ENCODE assay signal across 18 mouse cellular contexts in genomic region chr16:18164642-18165238, GRCm38 (mm10). TPM values are rescaled to one million over a fixed set of nuclear protein-coding genes. Genes with fewer than 3 reads are reported as not detected.
DNase-seq lines count a peak whose midpoint lies in the region; ATAC-seq and TF ChIP-seq lines count a peak whose summit lies in the region.
"Had no signal": no experiment of that assay in that cellular context is flagged by ENCODE, and none has a peak within 500 bp of the region (broad histone marks: within the 10 kb centered on the region; RNA-seq: fewer than 3 reads in every experiment).

No protein-coding gene starts in this region.

- no peak for TF ChIP-seq CTCF in midbrain, postnatal 0 days (IDR thresholded peaks at IDR 0.05)

- peak; percentile 16; the same call in 1 of the 2 replicates for ATAC-seq in forebrain, embryonic 16.5 days
- ATAC-seq in forebrain, embryonic 11.5 days (replicated peaks; ENCODE audit: low FRiP score): no peak
- ATAC-seq in hindbrain, embryonic 15.5 days (ENCODE audit: low FRiP score, low read depth): peak; percentile 31; the same call in 1 of the 2 replicates
- peak; percentile 42 for ATAC-seq in midbrain, postnatal 0 days (ENCODE audit: low FRiP score)
- ATAC-seq: forebrain, embryonic 15.5 days; liver, embryonic 12.5 days had no signal

- no peaks in the 10 kb centered on the region for H3K9me3 ChIP-seq in forebrain, embryonic 16.5 days (ENCODE audit: control insufficient read depth, low read length)
- no peaks in the 10 kb centered on the region for H3K9me3 ChIP-seq in forebrain, embryonic 11.5 days (ENCODE audit: control insufficient read depth, low read length)
- H3K9me3 ChIP-seq in hindbrain, embryonic 10.5 days: no peaks in the 10 kb centered on the region
- no peaks in the 10 kb centered on the region for H3K9me3 ChIP-seq in hindbrain, embryonic 15.5 days
- H3K9me3 ChIP-seq in midbrain, postnatal 0 days (ENCODE audit: low read length): no peaks in the 10 kb centered on the region
- H3K9me3 ChIP-seq: embryonic facial prominence, embryonic 13.5 days; forebrain, embryonic 15.5 days; liver, embryonic 12.5 days had no signal

- WGBS in forebrain, embryonic 16.5 days: 21% methylated on average over 2 of the region's 2 CpGs
- 19% methylated on average over 2 of the region's 2 CpGs for WGBS in forebrain, embryonic 11.5 days
- 19% methylated on average over 2 of the region's 2 CpGs for WGBS in hindbrain, embryonic 10.5 days
- 8% methylated on average over 2 of the region's 2 CpGs for WGBS in hindbrain, embryonic 15.5 days
- WGBS in midbrain, postnatal 0 days: 17% methylated on average over 2 of the region's 2 CpGs

- no peaks in the 10 kb centered on the region for H3K27me3 ChIP-seq in forebrain, embryonic 16.5 days (replicated peaks; ENCODE audit: control insufficient read depth, insufficient read depth, low read length)
- H3K27me3 ChIP-seq in forebrain, embryonic 11.5 days (ENCODE audit: control insufficient read depth, insufficient read depth, low read length): no peaks in the 10 kb centered on the region
- no peaks in the 10 kb centered on the region for H3K27me3 ChIP-seq in hindbrain, embryonic 10.5 days (ENCODE audit: insufficient read depth, poor library complexity, severe bottlenecking)
- H3K27me3 ChIP-seq in hindbrain, embryonic 15.5 days: no peaks in the 10 kb centered on the region
- H3K27me3 ChIP-seq in midbrain, postnatal 0 days (ENCODE audit: insufficient read depth, low read length): no peaks in the 10 kb centered on the region
- H3K27me3 ChIP-seq: embryonic facial prominence, embryonic 13.5 days; forebrain, embryonic 15.5 days had no signal

- no peak overlapping the region for H3K4me2 ChIP-seq in forebrain, embryonic 16.5 days (ENCODE audit: low read length)
- no peak overlapping the region for H3K4me2 ChIP-seq in forebrain, embryonic 11.5 days (ENCODE audit: low read depth, low read length, severe bottlenecking)
- no peak overlapping the region for H3K4me2 ChIP-seq in hindbrain, embryonic 15.5 days
- no peak overlapping the region for H3K4me2 ChIP-seq in midbrain, postnatal 0 days (ENCODE audit: low read depth, low read length, poor library complexity, severe bottlenecking)
- H3K4me2 ChIP-seq: embryonic facial prominence, embryonic 13.5 days; forebrain, embryonic 15.5 days; liver, embryonic 12.5 days had no signal

- DNase-seq in forebrain, embryonic 11.5 days (ENCODE audit: low spot score): no peak
- DNase-seq in hindbrain, embryonic 10.5 days (ENCODE audit: low spot score): no peak
- DNase-seq in midbrain, postnatal 0 days (ENCODE audit: low spot score): peak; percentile 28
- no peak for DNase-seq in layer of hippocampus, postnatal 25 days (ENCODE audit: extremely low spot score in 1 of 2, low spot score in 1 of 2)
- DNase-seq in kidney, adult 11 months: no peak
- DNase-seq: gastrocnemius, postnatal 10 days; kidney, adult 8-10 months had no signal

- no peak overlapping the region for H3K4me3 ChIP-seq in forebrain, embryonic 16.5 days (replicated peaks; ENCODE audit: low read length)
- no peak overlapping the region for H3K4me3 ChIP-seq in forebrain, embryonic 11.5 days (ENCODE audit: low read depth, low read length)
- no peak overlapping the region for H3K4me3 ChIP-seq in hindbrain, embryonic 10.5 days
- no peak overlapping the region for H3K4me3 ChIP-seq in hindbrain, embryonic 15.5 days
- H3K4me3 ChIP-seq in midbrain, postnatal 0 days (ENCODE audit: low read depth, low read length): no peak overlapping the region
- H3K4me3 ChIP-seq: embryonic facial prominence, embryonic 13.5 days; forebrain, embryonic 15.5 days; liver, embryonic 12.5 days had no signal

- no peaks in the 10 kb centered on the region for H3K36me3 ChIP-seq in forebrain, embryonic 16.5 days (ENCODE audit: control insufficient read depth, insufficient read depth)
- no peaks in the 10 kb centered on the region for H3K36me3 ChIP-seq in forebrain, embryonic 11.5 days (ENCODE audit: control insufficient read depth, insufficient read depth, low read length)
- no peaks in the 10 kb centered on the region for H3K36me3 ChIP-seq in hindbrain, embryonic 10.5 days
- no peaks in the 10 kb centered on the region for H3K36me3 ChIP-seq in hindbrain, embryonic 15.5 days
- H3K36me3 ChIP-seq in midbrain, postnatal 0 days (ENCODE audit: insufficient read depth, low read length): no peaks in the 10 kb centered on the region
- H3K36me3 ChIP-seq: embryonic facial prominence, embryonic 13.5 days; forebrain, embryonic 15.5 days; liver, embryonic 12.5 days had no signal

- H3K9ac ChIP-seq in forebrain, embryonic 16.5 days (replicated peaks; ENCODE audit: low read depth, low read length): no peak overlapping the region
- H3K9ac ChIP-seq in forebrain, embryonic 11.5 days (ENCODE audit: low read length): no peak overlapping the region
- H3K9ac ChIP-seq in hindbrain, embryonic 15.5 days: no peak overlapping the region
- H3K9ac ChIP-seq in midbrain, postnatal 0 days (replicated peaks; ENCODE audit: low read length, poor library complexity, severe bottlenecking): peak overlapping the region; percentile 19; the same call in 1 of the 2 replicates
- H3K9ac ChIP-seq: embryonic facial prominence, embryonic 13.5 days; forebrain, embryonic 15.5 days; liver, embryonic 12.5 days had no signal

- peaks cover 28% of the 10 kb centered on the region for H3K4me1 ChIP-seq in forebrain, embryonic 16.5 days (replicated peaks; ENCODE audit: control insufficient read depth, insufficient read depth, low read length)
- H3K4me1 ChIP-seq in forebrain, embryonic 11.5 days (replicated peaks; ENCODE audit: control insufficient read depth, insufficient read depth, low read length): peaks cover 7% of the 10 kb centered on the region; the same call in 1 of the 2 replicates
- H3K4me1 ChIP-seq in hindbrain, embryonic 10.5 days (replicated peaks): peaks cover 54% of the 10 kb centered on the region
- peaks cover 36% of the 10 kb centered on the region for H3K4me1 ChIP-seq in hindbrain, embryonic 15.5 days (replicated peaks)
- peaks cover 17% of the 10 kb centered on the region for H3K4me1 ChIP-seq in midbrain, postnatal 0 days (ENCODE audit: insufficient read depth, low read length)

- no peak overlapping the region for H3K27ac ChIP-seq in forebrain, embryonic 16.5 days (ENCODE audit: low read length)
- H3K27ac ChIP-seq in forebrain, embryonic 11.5 days (ENCODE audit: low read depth, low read length): no peak overlapping the region
- peak overlapping the region; percentile 56; the same call in 1 of the 2 replicates for H3K27ac ChIP-seq in hindbrain, embryonic 10.5 days
- H3K27ac ChIP-seq in hindbrain, embryonic 15.5 days (replicated peaks): no peak overlapping the region
- H3K27ac ChIP-seq in midbrain, postnatal 0 days (ENCODE audit: low read depth, low read length): 0 out of 2 replicates have a peak overlapping the region, but pooled peaks have one; percentile 26
- H3K27ac ChIP-seq: embryonic facial prominence, embryonic 13.5 days; forebrain, embryonic 15.5 days; liver, embryonic 12.5 days had no signal

RNA-seq across cellular contexts. Expression of gene Rtn4r, which starts 37.3 kb away (rescaled TPM):
- polyA plus RNA-seq in forebrain, embryonic 16.5 days (2015; fragmentation: Nextera tagmentation; extraction: Ambion mirVana): 21.7 and 24.4 TPM in 2 replicates
- polyA plus RNA-seq in forebrain, embryonic 11.5 days (2014; fragmentation: Nextera tagmentation; extraction: Ambion mirVana): 3.2 and 4.0 TPM in 2 replicates
- polyA plus RNA-seq in hindbrain, embryonic 10.5 days (2016; fragmentation: Nextera tagmentation; extraction: Ambion mirVana): 2.1 and 2.8 TPM in 2 replicates
- 24.7 and 25.5 TPM in 2 replicates for polyA plus RNA-seq in hindbrain, embryonic 15.5 days (2015; fragmentation: Nextera tagmentation; extraction: Ambion mirVana)
- total RNA-seq in midbrain, postnatal 0 days (2014; rRNA removed): 39.6 and 71.7 TPM in 2 replicates
- 32.3 and 36.2 TPM in 2 replicates for polyA plus RNA-seq in midbrain, postnatal 0 days (2015; fragmentation: Nextera tagmentation; extraction: Ambion mirVana)
- total RNA-seq in layer of hippocampus, postnatal 25 days (2021): 100 to 1,000 TPM; 102 to 111 TPM
- total RNA-seq: hematopoietic stem cell, adult 5-6 weeks had no signal

RNA-seq across cellular contexts. Expression of gene Ccdc188, which starts 52.9 kb away (rescaled TPM):
- 0.19 TPM in 1 of 2 replicates, not detected in the other for polyA plus RNA-seq in forebrain, embryonic 16.5 days (2015; fragmentation: Nextera tagmentation; extraction: Ambion mirVana)
- not detected in 2 replicates for polyA plus RNA-seq in forebrain, embryonic 11.5 days (2014; fragmentation: Nextera tagmentation; extraction: Ambion mirVana)
- 0.12 TPM in 1 of 2 replicates, not detected in the other for polyA plus RNA-seq in hindbrain, embryonic 10.5 days (2016; fragmentation: Nextera tagmentation; extraction: Ambion mirVana)
- not detected in 2 replicates for polyA plus RNA-seq in hindbrain, embryonic 15.5 days (2015; fragmentation: Nextera tagmentation; extraction: Ambion mirVana)
- not detected in 2 replicates for total RNA-seq in midbrain, postnatal 0 days (2014; rRNA removed)
- not detected in 2 replicates for polyA plus RNA-seq in midbrain, postnatal 0 days (2015; fragmentation: Nextera tagmentation; extraction: Ambion mirVana)
- not detected for total RNA-seq in layer of hippocampus, postnatal 25 days (2021)
- total RNA-seq: common myeloid progenitor, adult 5-6 weeks; gastrocnemius, postnatal 10 days; hematopoietic stem cell, adult 5-6 weeks; layer of hippocampus, adult 18-20 months; left cerebral cortex, postnatal 14 days; megakaryocyte, adult 5-6 weeks had no signal
- polyA plus RNA-seq: embryonic facial prominence, embryonic 13.5 days; forebrain, embryonic 15.5 days; liver, embryonic 12.5 days; lung, embryonic 16.5 days had no signal

Comparison
In these comparisons a context has a peak if more than half of its experiments do, and no peak if none do; other contexts are left out.
1. H3K27ac ChIP-seq: peak in hindbrain, embryonic 10.5 days (single experiment) and midbrain, postnatal 0 days (single experiment); none in forebrain, embryonic 16.5 days (single experiment), forebrain, embryonic 11.5 days (single experiment) and hindbrain, embryonic 15.5 days (single experiment).